Mouse (Mus musculus): Measurements from ENCODE around the gene Plscr3. TPM values are rescaled to one million over a fixed set of nuclear protein-coding genes. Genes with fewer than 3 reads are reported as not detected.

Plscr3 gene
- polyA plus RNA-seq, 1 experiment from 2014 or later = 111 TPM

DNA sequence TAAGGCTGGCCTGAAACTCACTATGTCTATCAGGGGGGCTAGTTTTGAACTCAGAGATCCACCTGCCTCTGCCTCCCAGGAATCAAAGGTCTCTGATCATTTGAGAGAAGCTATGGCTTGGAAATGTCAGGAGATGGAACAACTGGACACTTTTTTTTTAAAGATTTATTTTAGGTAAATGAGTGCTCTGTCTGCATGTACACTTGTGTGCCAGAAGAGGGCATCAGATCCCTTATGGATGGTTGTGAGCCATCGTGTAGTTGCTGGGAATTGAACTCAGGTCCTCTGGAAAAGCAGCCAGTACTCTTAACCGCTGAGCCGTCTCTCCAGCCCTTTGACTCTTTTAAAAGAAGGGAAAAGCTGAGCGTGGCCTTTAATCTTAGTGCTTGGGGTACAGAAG is 39.8 kb upstream of the Plscr3 start:
- H3K4me1 ChIP-seq = peaks cover 38% of the 10 kb centered on the region
- no peaks in the 10 kb centered on the region for H3K36me3 ChIP-seq (replicated peaks)
- no peak overlapping the region for H3K27ac ChIP-seq (replicated peaks)
- no peak overlapping the region for H3K4me3 ChIP-seq
- no peaks in the 10 kb centered on the region; the same call in 1 of the 2 replicates for H3K9me3 ChIP-seq
- peaks cover 61% of the 10 kb centered on the region for H3K27me3 ChIP-seq (replicated peaks; ENCODE audit: low read depth, poor library complexity, severe bottlenecking)
- WGBS = 81% methylated on average over 4 of the region's 4 CpGs
- DNase-seq (ENCODE audit: low spot score) = no peak

DNA sequence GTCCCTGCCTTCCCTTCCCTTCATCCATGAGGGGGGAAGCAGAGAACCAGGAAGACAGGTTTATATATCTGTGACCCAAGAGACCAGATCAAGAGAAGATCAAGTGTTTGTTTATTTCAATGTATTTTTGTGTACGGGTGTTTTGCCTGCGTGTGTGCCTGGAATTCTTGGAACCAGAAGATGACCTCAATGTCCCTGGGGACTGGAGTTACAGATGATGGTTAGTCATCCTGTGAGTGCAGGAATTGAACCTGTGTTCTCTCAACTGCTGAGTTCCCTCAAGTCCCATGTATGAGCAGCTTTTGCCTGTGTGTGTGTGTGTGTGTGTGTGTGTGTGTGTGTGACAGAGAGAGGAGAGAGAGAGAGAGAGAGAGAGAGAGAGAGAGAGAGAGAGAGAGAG is 38.5 kb upstream of the Plscr3 start:
- H3K36me3 ChIP-seq (replicated peaks) = no peaks in the 10 kb centered on the region
- peaks cover 49% of the 10 kb centered on the region for H3K27me3 ChIP-seq (replicated peaks; ENCODE audit: low read depth, poor library complexity, severe bottlenecking)
- WGBS = 84% methylated on average over 2 of the region's 2 CpGs
- no peaks in the 10 kb centered on the region; the same call in 1 of the 2 replicates for H3K9me3 ChIP-seq
- peaks cover 25% of the 10 kb centered on the region for H3K4me1 ChIP-seq
- no peak overlapping the region for H3K27ac ChIP-seq (replicated peaks)
- no peak for DNase-seq (ENCODE audit: low spot score)
- no peak overlapping the region for H3K4me3 ChIP-seq

DNA sequence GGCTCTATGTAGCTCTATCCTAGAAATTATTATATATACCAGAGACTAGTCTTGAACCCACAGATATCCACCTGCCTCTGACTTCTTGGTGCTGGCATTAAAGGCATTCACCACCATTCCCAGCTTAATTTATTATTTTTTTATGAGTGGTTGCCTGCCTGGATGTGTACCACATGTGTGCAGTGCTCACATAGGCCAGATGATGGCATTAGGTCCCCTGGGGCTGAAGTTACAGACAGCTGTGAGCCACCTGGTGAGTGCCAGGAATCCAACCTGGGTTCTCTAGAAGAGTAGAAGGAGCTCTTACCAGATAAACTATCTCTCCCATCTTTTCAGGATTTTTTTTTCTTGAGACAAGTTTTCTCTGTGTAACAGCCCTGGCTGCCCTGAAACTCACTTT is 35.9 kb upstream of the Plscr3 start:
- Histone ChIP-seq H3K9me3 (no peaks in the 10 kb centered on the region; the same call in 1 of the 2 replicates), H3K27me3 (replicated peaks; ENCODE audit: low read depth, poor library complexity, severe bottlenecking) (peaks cover 22% of the 10 kb centered on the region), H3K4me3 (no peak overlapping the region), H3K4me1 (no peaks in the 10 kb centered on the region), H3K36me3 (replicated peaks) (no peaks in the 10 kb centered on the region), H3K27ac (replicated peaks) (no peak overlapping the region)
- no peak for DNase-seq (ENCODE audit: low spot score)

- Histone ChIP-seq H3K36me3 (replicated peaks) (no peaks in the 10 kb centered on the region), H3K9me3 (peaks cover 15% of the 10 kb centered on the region; the same call in 1 of the 2 replicates), H3K4me3 (no peak within 1 kb of the TSS), H3K4me1 (no peaks in the 10 kb centered on the region), H3K27ac (replicated peaks) (no peak within 1 kb of the TSS), H3K27me3 (replicated peaks; ENCODE audit: low read depth, poor library complexity, severe bottlenecking) (no peaks in the 10 kb centered on the region; the same call in 1 of the 2 replicates)
- 62% methylated on average over 10 of the region's 10 CpGs for WGBS
- DNase-seq (ENCODE audit: low spot score) = no peak
These were observed 31.0 kb upstream of the Plscr3 start, which contains the start of gene Gm39566 for GRCm38 (mm10) chr11:69815155-69815554. Gene Gm39566, minus strand, starts transcription at chr11:69815298.

GRCm38 (mm10) chr11:69816520-69816919 is 29.7 kb upstream of the Plscr3 start:
- no peak for DNase-seq (ENCODE audit: low spot score)
- no peak overlapping the region for H3K27ac ChIP-seq (replicated peaks)
- WGBS = 92% methylated on average over 12 of the region's 12 CpGs
- H3K4me1 ChIP-seq = no peaks in the 10 kb centered on the region
- peaks cover 15% of the 10 kb centered on the region; the same call in 1 of the 2 replicates for H3K9me3 ChIP-seq
- H3K4me3 ChIP-seq = no peak overlapping the region
- H3K27me3 ChIP-seq (replicated peaks; ENCODE audit: low read depth, poor library complexity, severe bottlenecking) = no peaks in the 10 kb centered on the region; the same call in 1 of the 2 replicates
- no peaks in the 10 kb centered on the region for H3K36me3 ChIP-seq (replicated peaks)

GRCm38 (mm10) chr11:69818365-69818764 is 27.8 kb upstream of the Plscr3 start, which contains the start of gene Spem2:
Gene Spem2, minus strand, starts transcription at chr11:69818465.
- no peaks in the 10 kb centered on the region for H3K4me1 ChIP-seq
- no peak within 1 kb of the TSS for H3K4me3 ChIP-seq
- no peaks in the 10 kb centered on the region for H3K36me3 ChIP-seq (replicated peaks)
- 80% methylated on average over 2 of the region's 2 CpGs for WGBS
- no peak within 1 kb of the TSS for H3K27ac ChIP-seq (replicated peaks)
- H3K27me3 ChIP-seq (replicated peaks; ENCODE audit: low read depth, poor library complexity, severe bottlenecking) = no peaks in the 10 kb centered on the region; the same call in 1 of the 2 replicates
- peaks cover 15% of the 10 kb centered on the region; the same call in 1 of the 2 replicates for H3K9me3 ChIP-seq
- no peak for DNase-seq (ENCODE audit: low spot score)

- Histone ChIP-seq H3K4me1 (peaks cover 4% of the 10 kb centered on the region; the same call in 1 of the 2 replicates), H3K27me3 (replicated peaks; ENCODE audit: low read depth, poor library complexity, severe bottlenecking) (no peaks in the 10 kb centered on the region; the same call in 1 of the 2 replicates), H3K9me3 (peaks cover 15% of the 10 kb centered on the region; the same call in 1 of the 2 replicates), H3K36me3 (replicated peaks) (peaks cover under 1% of the 10 kb centered on the region), H3K27ac (replicated peaks) (no peak overlapping the region), H3K4me3 (no peak overlapping the region)
- WGBS = 91% methylated on average over 8 of the region's 8 CpGs
- DNase-seq (ENCODE audit: low spot score) = no peak
These were observed 27.3 kb upstream of the Plscr3 start for GRCm38 (mm10) chr11:69818871-69819270.

GRCm38 (mm10) chr11:69822080-69822479 is 24.1 kb upstream of the Plscr3 start, which contains the start of gene Spem1:
Gene Spem1, minus strand, starts transcription at chr11:69822180.
- Histone ChIP-seq H3K27ac (replicated peaks) (no peak within 1 kb of the TSS), H3K36me3 (replicated peaks) (peaks cover 32% of the 10 kb centered on the region), H3K27me3 (replicated peaks; ENCODE audit: low read depth, poor library complexity, severe bottlenecking) (no peaks in the 10 kb centered on the region), H3K9me3 (peaks cover 13% of the 10 kb centered on the region; the same call in 1 of the 2 replicates), H3K4me3 (no peak within 1 kb of the TSS), H3K4me1 (peaks cover 9% of the 10 kb centered on the region; the same call in 1 of the 2 replicates)
- WGBS = 85% methylated on average over 3 of the region's 3 CpGs
- no peak for DNase-seq (ENCODE audit: low spot score)

GRCm38 (mm10) chr11:69823456-69823855 is 22.7 kb upstream of the Plscr3 start:
- Histone ChIP-seq H3K36me3 (replicated peaks) (peaks cover 46% of the 10 kb centered on the region), H3K27me3 (replicated peaks; ENCODE audit: low read depth, poor library complexity, severe bottlenecking) (no peaks in the 10 kb centered on the region), H3K4me3 (no peak overlapping the region), H3K4me1 (peaks cover 9% of the 10 kb centered on the region; the same call in 1 of the 2 replicates), H3K9me3 (peaks cover 7% of the 10 kb centered on the region; the same call in 1 of the 2 replicates), H3K27ac (replicated peaks) (no peak overlapping the region)
- DNase-seq (ENCODE audit: low spot score) = no peak
- WGBS = 75% methylated on average over 2 of the region's 2 CpGs

- H3K9me3 ChIP-seq = peaks cover 7% of the 10 kb centered on the region; the same call in 1 of the 2 replicates
- peaks cover 92% of the 10 kb centered on the region for H3K36me3 ChIP-seq (replicated peaks)
- WGBS = 72% methylated on average over 5 of the region's 5 CpGs
- DNase-seq (ENCODE audit: low spot score) = no peak
- H3K27ac ChIP-seq (replicated peaks) = 0 out of 2 replicates have a peak overlapping the region, but pooled peaks have one; percentile 5
- no peak overlapping the region for H3K4me3 ChIP-seq
- H3K27me3 ChIP-seq (replicated peaks; ENCODE audit: low read depth, poor library complexity, severe bottlenecking) = peaks cover 17% of the 10 kb centered on the region
- peaks cover 26% of the 10 kb centered on the region for H3K4me1 ChIP-seq
These were observed 17.3 kb upstream of the Plscr3 start for GRCm38 (mm10) chr11:69828832-69829231.

- WGBS = 58% methylated on average over 8 of the region's 8 CpGs
- DNase-seq (ENCODE audit: low spot score) = no peak
- no peaks in the 10 kb centered on the region for H3K9me3 ChIP-seq
- H3K27me3 ChIP-seq (replicated peaks; ENCODE audit: low read depth, poor library complexity, severe bottlenecking) = peaks cover 49% of the 10 kb centered on the region
- H3K4me3 ChIP-seq = peak overlapping the region; percentile 88
- H3K36me3 ChIP-seq (replicated peaks) = peaks cover 47% of the 10 kb centered on the region
- peaks cover 64% of the 10 kb centered on the region for H3K4me1 ChIP-seq
- H3K27ac ChIP-seq (replicated peaks) = peak overlapping the region; percentile 79
These were observed 12.6 kb upstream of the Plscr3 start for GRCm38 (mm10) chr11:69833554-69833953.

DNA sequence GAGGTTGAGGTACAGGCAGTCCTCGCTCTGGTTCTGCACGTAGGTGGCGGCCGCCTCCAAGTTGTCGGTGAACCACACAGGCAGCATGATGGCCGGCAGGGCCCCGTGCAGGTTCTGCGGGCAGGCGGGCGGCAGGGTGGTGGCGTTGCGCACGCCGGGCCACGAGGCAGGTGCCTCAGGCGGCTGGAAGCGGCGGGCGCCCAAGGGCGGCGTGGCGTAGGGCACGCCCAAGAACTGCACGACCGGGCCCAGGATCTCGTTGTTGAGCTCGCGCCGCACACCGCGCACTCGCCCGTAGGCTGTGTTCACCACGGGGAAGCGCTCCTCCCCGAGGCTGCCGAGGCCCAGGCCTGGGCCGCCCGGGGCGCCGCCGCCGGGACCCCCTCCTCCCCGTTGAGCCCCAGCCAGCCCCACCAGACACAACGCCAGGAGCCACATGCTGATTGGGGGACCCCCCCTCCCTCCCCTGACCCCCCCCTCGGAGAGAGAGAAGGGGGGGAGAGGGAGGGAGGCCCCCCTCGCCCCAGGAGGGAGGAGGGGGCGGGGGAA is 12.1 kb upstream of the Plscr3 start:
- WGBS = 8% methylated on average over 48 of the region's 48 CpGs
- peaks cover 49% of the 10 kb centered on the region for H3K27me3 ChIP-seq (replicated peaks; ENCODE audit: low read depth, poor library complexity, severe bottlenecking)

More for the DNA sequence above, 12.1 kb upstream of the Plscr3 start:
- Histone ChIP-seq H3K4me1 (peaks cover 64% of the 10 kb centered on the region), H3K4me3 (peak overlapping the region; percentile 88), H3K9me3 (no peaks in the 10 kb centered on the region), H3K27ac (replicated peaks) (peak overlapping the region; percentile 79), H3K36me3 (replicated peaks) (peaks cover 42% of the 10 kb centered on the region)
- peak; percentile 66 for DNase-seq (ENCODE audit: low spot score)
